Mouse (Mus musculus): ENCODE measurements around the gene Pank2. TPM values are rescaled to one million over a fixed set of nuclear protein-coding genes. Genes with fewer than 3 reads are reported as not detected.
"Not testable (repeated sequence)": the region's sequence is repeated elsewhere in the genome, so short reads cannot be mapped to it uniquely, and the experiment has no call there.

Pank2 gene
- polyA plus RNA-seq, 1 experiment: 65.3 TPM

DNA sequence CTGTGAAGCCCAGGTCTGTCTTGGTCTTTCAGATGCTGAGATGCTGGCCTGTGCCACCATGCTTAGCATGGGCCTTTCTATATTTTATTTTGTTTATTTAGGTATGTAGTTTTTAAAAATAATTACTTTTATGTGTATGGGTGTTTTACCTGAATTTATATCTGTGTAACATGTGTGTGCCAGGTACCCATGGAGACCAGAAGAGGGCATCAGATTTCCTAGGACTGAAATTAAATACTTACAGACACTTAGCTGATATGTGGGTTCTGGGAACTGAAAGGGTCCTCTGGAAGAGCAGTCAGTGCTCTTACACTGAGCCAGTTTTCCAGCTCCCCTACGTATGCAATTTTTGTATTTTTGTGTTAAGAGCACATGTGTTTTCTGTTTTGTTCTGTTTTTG lies 24.0 kb downstream of the Pank2 start:
- TF ChIP-seq POLR2A (IDR thresholded peaks at IDR 0.05; ENCODE audit: low read depth, low read length): no peak
- Histone ChIP-seq H3K27ac (ENCODE audit: insufficient read depth, low read length) (no peak overlapping the region), H3K4me1 (ENCODE audit: control insufficient read depth, insufficient read depth, low read length) (no peaks in the 10 kb centered on the region), H3K4me3 (ENCODE audit: insufficient read depth, low read length) (no peak overlapping the region)

DNA sequence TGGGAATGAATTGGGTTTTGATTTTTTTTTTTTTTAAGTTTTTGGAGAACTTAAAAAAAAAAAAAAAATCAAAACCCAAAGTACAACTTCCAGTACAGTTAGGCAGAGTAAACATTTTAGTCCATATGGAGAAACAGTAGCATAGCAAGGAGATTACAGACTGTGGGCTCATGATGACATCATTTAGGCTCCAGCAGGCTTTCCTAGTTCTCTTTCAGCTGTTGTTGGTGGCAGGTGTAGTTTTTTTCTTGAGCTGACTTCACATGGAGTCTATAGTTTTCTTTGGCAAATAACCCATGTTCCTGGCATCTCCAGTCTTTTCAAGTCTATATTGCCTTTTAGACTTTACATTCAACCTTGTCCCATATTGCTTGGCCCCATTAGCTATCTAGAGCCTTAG lies 28.4 kb downstream of the Pank2 start:
- Histone ChIP-seq H3K4me1 (ENCODE audit: control insufficient read depth, insufficient read depth, low read length) (no peaks in the 10 kb centered on the region), H3K27ac (ENCODE audit: insufficient read depth, low read length) (no peak overlapping the region), H3K4me3 (ENCODE audit: insufficient read depth, low read length) (no peak overlapping the region)
- TF ChIP-seq POLR2A (IDR thresholded peaks at IDR 0.05; ENCODE audit: low read depth, low read length) (no peak), CTCF (IDR thresholded peaks at IDR 0.05; ENCODE audit: borderline replicate concordance, insufficient read depth, low read length) (no peak)

DNA sequence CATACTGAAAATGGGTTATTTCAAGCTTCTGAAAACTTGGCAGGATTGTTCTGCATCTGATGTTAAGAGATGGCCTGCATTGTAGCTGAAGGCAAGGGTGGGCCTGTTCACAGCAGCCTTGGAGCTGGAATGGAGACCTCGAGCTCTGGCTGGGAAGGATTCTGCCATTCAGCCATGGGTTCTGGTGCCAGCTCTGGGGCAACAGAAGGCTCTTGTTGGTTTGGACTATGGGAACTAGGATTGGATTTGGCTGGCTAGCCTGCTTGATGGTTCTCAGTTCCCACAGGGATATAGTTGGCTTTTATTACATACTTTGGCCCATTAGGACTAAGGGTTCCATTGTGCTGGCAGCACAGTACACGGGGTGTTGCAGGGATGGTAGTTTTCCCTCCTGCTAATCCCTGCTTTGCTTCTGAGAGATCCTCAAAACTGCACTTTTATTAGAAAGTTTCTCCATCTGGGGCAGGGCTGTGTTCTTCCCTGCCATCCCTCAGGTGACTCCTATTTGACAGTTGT lies 34.5 kb downstream of the Pank2 start:
- H3K4me3 ChIP-seq (ENCODE audit: insufficient read depth, low read length): no peak overlapping the region
- H3K4me1 ChIP-seq (ENCODE audit: control insufficient read depth, insufficient read depth, low read length): no peaks in the 10 kb centered on the region
- H3K27ac ChIP-seq (ENCODE audit: insufficient read depth, low read length): no peak overlapping the region
- TF ChIP-seq CTCF (IDR thresholded peaks at IDR 0.05; ENCODE audit: borderline replicate concordance, insufficient read depth, low read length): no peak
- TF ChIP-seq POLR2A (IDR thresholded peaks at IDR 0.05; ENCODE audit: low read depth, low read length): no peak

DNA sequence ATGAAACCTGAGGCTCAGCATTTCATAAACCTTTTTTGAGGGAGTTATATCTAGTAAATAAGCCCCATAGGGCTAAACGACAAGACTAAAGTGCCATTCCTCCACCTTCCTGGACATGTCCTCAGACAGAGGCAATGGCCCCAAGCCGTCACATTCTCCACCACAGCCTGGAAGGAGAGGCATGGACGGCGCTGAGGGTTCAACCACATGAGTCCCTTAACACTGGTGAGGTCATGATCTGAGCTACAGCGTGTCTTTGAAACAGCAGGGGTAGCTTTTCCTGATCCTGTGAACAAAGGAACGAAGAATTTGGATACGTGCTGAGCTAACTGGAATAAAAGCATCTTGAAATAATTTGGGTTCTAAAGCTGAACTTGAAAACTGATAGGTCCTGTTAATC lies 36.4 kb downstream of the Pank2 start:
- H3K4me3 ChIP-seq (ENCODE audit: insufficient read depth, low read length); H3K27ac ChIP-seq (ENCODE audit: insufficient read depth, low read length); H3K4me1 ChIP-seq (ENCODE audit: control insufficient read depth, insufficient read depth, low read length): not testable (repeated sequence)

DNA sequence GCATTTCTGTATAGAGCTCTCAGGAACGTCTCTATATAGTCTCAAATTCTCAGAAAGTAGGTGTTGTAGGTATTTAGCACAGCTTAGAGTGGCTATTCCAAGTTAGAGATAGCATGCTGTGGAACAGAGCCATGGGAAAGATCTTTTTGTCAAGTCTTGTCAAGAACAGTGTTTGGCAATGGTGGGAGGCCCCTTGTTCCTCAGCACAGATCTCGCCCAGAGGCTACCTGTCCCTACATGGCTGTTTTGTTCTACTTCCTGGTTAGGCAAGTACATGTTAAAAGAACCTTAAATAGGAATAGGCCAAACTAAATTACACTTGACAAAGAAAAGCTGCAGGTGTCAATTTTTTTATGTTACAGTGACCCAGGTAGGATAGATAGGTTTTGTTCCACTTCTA lies 38.2 kb downstream of the Pank2 start:
- Histone ChIP-seq H3K27ac (ENCODE audit: insufficient read depth, low read length) (no peak overlapping the region), H3K4me3 (ENCODE audit: insufficient read depth, low read length) (no peak overlapping the region), H3K4me1 (ENCODE audit: control insufficient read depth, insufficient read depth, low read length) (no peaks in the 10 kb centered on the region)
- TF ChIP-seq POLR2A (IDR thresholded peaks at IDR 0.05; ENCODE audit: low read depth, low read length): no peak
- TF ChIP-seq CTCF (IDR thresholded peaks at IDR 0.05; ENCODE audit: borderline replicate concordance, insufficient read depth, low read length): no peak

DNA sequence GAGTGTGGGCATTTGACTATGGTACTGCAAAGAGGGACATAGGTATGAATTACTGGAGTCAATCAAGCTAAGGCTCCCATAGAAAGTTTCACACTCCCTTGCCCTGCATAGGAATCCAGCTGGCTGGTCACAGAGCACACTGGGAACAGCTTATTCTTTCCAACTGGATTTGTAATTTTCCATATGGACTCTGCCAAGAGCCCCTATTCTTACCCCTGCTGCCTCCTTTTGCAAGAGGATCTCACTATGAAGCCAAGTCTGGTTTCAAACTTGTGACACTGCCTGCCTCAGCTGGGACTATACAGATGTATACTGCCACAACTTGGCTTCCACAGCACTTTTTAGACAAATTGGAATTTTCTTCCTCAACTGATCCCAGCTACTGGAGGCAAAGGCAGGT lies 39.3 kb downstream of the Pank2 start:
- no peaks in the 10 kb centered on the region for H3K4me1 ChIP-seq (ENCODE audit: control insufficient read depth, insufficient read depth, low read length)
- no peak for TF ChIP-seq POLR2A (IDR thresholded peaks at IDR 0.05; ENCODE audit: low read depth, low read length)
- TF ChIP-seq CTCF (IDR thresholded peaks at IDR 0.05; ENCODE audit: borderline replicate concordance, insufficient read depth, low read length): no peak
- no peak overlapping the region for H3K27ac ChIP-seq (ENCODE audit: insufficient read depth, low read length)
- no peak overlapping the region for H3K4me3 ChIP-seq (ENCODE audit: insufficient read depth, low read length)

DNA sequence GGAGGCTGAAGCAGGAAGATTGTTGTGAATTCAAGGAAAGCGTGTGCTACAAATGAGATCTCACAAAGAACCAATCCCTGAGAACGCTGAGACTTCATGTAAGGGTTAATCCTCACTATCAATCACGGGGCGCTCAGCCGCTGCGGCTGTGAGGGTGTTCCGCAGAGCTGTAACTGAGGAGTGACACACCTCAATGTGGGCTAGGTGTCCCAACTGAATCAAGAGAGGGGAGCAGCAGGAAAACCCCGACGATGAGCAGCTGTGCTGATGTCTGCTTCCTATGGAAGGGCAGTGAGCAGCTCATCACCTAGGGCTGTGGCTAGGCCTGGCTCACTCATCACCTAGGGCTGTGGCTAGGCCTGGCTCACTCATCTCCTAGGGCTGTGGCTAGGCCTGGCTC lies 42.2 kb downstream of the Pank2 start:
- Histone ChIP-seq H3K4me3 (ENCODE audit: insufficient read depth, low read length) (no peak overlapping the region), H3K4me1 (ENCODE audit: control insufficient read depth, insufficient read depth, low read length) (no peaks in the 10 kb centered on the region), H3K27ac (ENCODE audit: insufficient read depth, low read length) (no peak overlapping the region)
- TF ChIP-seq CTCF (IDR thresholded peaks at IDR 0.05; ENCODE audit: borderline replicate concordance, insufficient read depth, low read length) (no peak), POLR2A (IDR thresholded peaks at IDR 0.05; ENCODE audit: low read depth, low read length) (no peak)

DNA sequence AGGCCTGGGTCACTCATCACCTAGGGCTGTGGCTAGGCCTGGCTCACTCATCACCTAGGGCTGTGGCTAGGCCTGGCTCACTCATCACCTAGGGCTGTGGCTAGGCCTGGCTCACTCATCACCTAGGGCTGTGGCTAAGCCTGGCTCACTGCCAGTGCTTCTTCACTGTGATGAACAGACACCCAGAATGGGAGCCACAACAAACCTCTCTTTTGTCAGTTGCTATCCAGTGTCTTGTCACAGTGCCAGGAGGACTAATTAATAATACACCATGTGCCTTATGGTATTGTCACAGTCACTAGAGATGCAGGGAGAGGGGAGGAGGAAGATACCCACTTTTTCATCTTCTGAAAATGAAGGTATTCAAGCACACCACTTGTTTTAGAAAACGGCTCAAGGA lies 42.9 kb downstream of the Pank2 start:
- not testable (repeated sequence) for H3K27ac ChIP-seq (ENCODE audit: insufficient read depth, low read length); H3K4me3 ChIP-seq (ENCODE audit: insufficient read depth, low read length); H3K4me1 ChIP-seq (ENCODE audit: control insufficient read depth, insufficient read depth, low read length)

DNA sequence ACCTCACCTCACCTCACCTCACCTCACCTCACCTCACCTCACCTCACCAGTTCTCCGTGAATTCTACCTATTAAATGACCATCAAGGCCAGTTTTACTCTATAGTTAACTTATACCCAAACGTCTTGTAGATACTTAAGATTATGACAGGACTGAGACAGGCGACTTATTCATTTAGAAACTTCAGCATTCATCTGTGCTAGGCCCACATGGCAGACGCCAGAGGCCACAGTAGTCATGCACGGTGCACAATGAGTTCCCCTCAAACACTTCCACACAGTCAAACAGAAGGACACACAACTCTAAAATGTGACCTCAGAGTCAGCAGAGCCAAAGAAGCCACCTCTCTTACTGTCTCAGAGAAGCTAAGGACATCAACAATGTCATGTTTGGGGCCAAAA lies 45.1 kb downstream of the Pank2 start:
- Histone ChIP-seq H3K4me3 (ENCODE audit: insufficient read depth, low read length) (no peak overlapping the region), H3K27ac (ENCODE audit: insufficient read depth, low read length) (no peak overlapping the region), H3K4me1 (ENCODE audit: control insufficient read depth, insufficient read depth, low read length) (no peaks in the 10 kb centered on the region)
- TF ChIP-seq CTCF (IDR thresholded peaks at IDR 0.05; ENCODE audit: borderline replicate concordance, insufficient read depth, low read length): no peak

DNA sequence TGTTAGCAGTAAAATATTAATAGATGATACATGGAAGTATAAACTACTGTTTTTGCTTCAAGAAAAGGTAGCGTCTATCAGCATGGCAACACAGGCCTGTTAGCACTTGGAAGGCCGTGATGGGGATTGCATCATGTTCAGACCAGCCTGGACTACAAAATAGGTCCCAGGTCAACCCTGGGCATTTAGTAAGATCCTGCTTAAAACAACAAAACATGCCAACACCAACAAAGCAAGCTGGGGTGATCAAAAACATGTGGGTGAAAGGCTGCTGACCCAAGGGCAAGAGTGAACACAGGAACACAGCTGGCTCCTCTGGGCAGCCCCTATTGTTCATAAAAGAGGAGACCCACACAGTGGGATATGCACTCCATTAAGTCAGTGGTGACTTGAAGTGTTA lies 45.5 kb downstream of the Pank2 start:
- Histone ChIP-seq H3K27ac (ENCODE audit: insufficient read depth, low read length) (no peak overlapping the region), H3K4me3 (ENCODE audit: insufficient read depth, low read length) (no peak overlapping the region), H3K4me1 (ENCODE audit: control insufficient read depth, insufficient read depth, low read length) (no peaks in the 10 kb centered on the region)
- TF ChIP-seq POLR2A (IDR thresholded peaks at IDR 0.05; ENCODE audit: low read depth, low read length) (no peak), CTCF (IDR thresholded peaks at IDR 0.05; ENCODE audit: borderline replicate concordance, insufficient read depth, low read length) (no peak)

DNA sequence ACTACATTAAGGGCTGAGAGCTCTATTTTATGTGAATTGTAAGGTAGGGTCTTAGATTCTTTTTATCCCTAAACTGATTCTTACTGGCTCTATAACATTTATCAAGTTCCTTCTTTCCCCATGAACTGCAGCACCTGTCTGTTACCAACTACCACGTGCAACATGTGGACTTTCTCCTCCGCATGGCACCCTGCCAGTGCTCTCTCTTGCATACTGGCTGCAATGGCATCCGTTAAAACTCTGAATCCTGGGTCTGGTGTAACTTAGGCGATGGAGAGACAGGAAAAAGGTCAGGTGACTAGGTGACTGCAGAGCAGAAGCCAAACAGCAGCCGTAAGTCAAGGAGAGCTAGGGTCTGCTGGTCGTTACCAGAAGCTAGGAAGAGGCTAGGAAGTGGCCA lies 47.0 kb downstream of the Pank2 start:
- Histone ChIP-seq H3K27ac (ENCODE audit: insufficient read depth, low read length) (no peak overlapping the region), H3K4me1 (ENCODE audit: control insufficient read depth, insufficient read depth, low read length) (no peaks in the 10 kb centered on the region), H3K4me3 (ENCODE audit: insufficient read depth, low read length) (no peak overlapping the region)
- TF ChIP-seq CTCF (IDR thresholded peaks at IDR 0.05; ENCODE audit: borderline replicate concordance, insufficient read depth, low read length): no peak
- no peak for TF ChIP-seq POLR2A (IDR thresholded peaks at IDR 0.05; ENCODE audit: low read depth, low read length)
